Mouse (Mus musculus) limb, embryonic 10.5 days (tissue): Measurements from ENCODE around the gene Mmab. TPM values are rescaled to one million over a fixed set of nuclear protein-coding genes. Genes with fewer than 3 reads are reported as not detected.

Source experiments
- DNase-seq: peaks from one replicate; pipeline ENCODE4 v3.0.0-alpha.2; 2017; ENCODE audit warnings: low spot score
- H3K27ac ChIP-seq: fragments of 300-500 bp; sonication (generic); 2 replicates; pipeline ENCODE4 v1.5.1; 2016; ENCODE audit warnings: mild to moderate bottlenecking
- H3K27me3 ChIP-seq: fragments of 300-500 bp; sonication (generic); 2 replicates; pipeline ENCODE4 v1.6.1; 2016; ENCODE audit warnings: low read depth, mild to moderate bottlenecking; ENCODE audit not compliant: poor library complexity, severe bottlenecking
- H3K36me3 ChIP-seq: fragments of 300-500 bp; sonication (generic); 2 replicates; pipeline ENCODE4 v1.6.1; 2016; ENCODE audit warnings: mild to moderate bottlenecking, moderate library complexity
- H3K4me1 ChIP-seq: fragments of 300-500 bp; sonication (generic); 2 replicates; pipeline ENCODE4 v1.6.1; 2016
- H3K4me3 ChIP-seq: fragments of 300-500 bp; sonication (generic); 2 replicates; pipeline ENCODE4 v1.5.1; 2016; ENCODE audit warnings: mild to moderate bottlenecking, moderate library complexity
- H3K9me3 ChIP-seq: fragments of 300-500 bp; sonication (generic); replicated peaks from 2 replicates; pipeline ENCODE4 v1.6.1; 2016; ENCODE audit warnings: mild to moderate bottlenecking
- WGBS: fragments of 180-500 bp; shearing (Covaris S2); methylation state at CpG from one replicate; pipeline ENCODE4 v1.1.7; 2016; 5-methylcytosine and 5-hydroxymethylcytosine counted together
- polyA plus RNA-seq: library from polyadenylated mRNA; unstranded; fragments of >200 nt; fragmentation: Nextera tagmentation; extraction: Ambion mirVana; gene quantifications from 2 replicates; pipeline ENCODE4 v1.2.1, GENCODE M21; 2016

Mmab gene
- polyA plus RNA-seq, 1 experiment from 2014 or later: 34.7 TPM

- Histone ChIP-seq H3K9me3 (no peaks in the 10 kb centered on the region), H3K4me1 (no peaks in the 10 kb centered on the region), H3K27ac (no peak overlapping the region), H3K36me3 (peaks cover 54% of the 10 kb centered on the region), H3K4me3 (no peak overlapping the region), H3K27me3 (no peaks in the 10 kb centered on the region)
- no peak for DNase-seq
- WGBS: 81% methylated on average over 11 of the region's 11 CpGs
Measured at GRCm38 (mm10) chr5:114421561-114422298, 22.1 kb downstream of the Mmab start.

DNA sequence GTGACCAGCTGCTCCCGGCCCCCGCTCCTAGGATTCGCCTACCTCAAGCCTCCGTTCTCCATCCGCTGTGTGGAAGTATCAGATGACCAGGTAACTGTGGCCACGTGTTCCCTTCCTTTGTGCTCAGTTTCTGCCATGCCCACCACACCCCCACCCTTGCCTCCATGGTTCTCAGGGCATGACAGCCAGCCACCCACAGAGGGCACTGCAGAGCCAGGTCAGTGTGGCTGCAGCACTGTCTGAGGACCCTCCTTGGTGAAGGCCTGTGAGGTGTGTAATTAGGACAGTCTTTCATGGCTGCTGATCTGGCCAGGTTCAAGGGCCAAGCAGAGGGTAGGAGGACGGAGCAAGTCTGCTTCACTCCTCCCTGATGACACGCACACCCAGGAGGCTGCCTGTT lies 25.3 kb downstream of the Mmab start:
- H3K4me1 ChIP-seq: no peaks in the 10 kb centered on the region
- WGBS: 84% methylated on average over 8 of the region's 8 CpGs
- H3K27me3 ChIP-seq: no peaks in the 10 kb centered on the region
- H3K9me3 ChIP-seq: no peaks in the 10 kb centered on the region
- no peak overlapping the region for H3K27ac ChIP-seq
- H3K4me3 ChIP-seq: no peak overlapping the region
- H3K36me3 ChIP-seq: peaks cover 86% of the 10 kb centered on the region
- DNase-seq: no peak

DNA sequence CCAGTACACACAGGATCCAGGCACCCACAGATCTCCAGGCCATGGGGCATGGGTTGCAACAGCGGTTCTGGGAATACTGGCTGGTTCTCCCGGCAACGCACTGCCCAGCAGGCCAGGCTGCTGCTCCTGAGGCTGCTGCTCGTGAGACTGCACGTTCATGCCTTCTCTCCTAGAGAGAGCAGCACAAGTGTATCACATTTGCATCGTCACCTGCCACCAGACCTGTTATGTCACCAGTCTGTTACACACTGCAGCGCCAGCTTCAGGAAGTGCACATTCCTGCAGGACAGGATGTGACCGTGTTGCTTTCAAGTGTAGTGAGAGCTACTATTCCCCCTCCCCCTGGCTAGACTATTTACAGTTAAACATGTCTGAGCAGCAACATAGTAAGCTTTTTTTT lies 27.0 kb downstream of the Mmab start:
- no peaks in the 10 kb centered on the region for H3K9me3 ChIP-seq
- H3K27ac ChIP-seq: no peak overlapping the region

GRCm38 (mm10) chr5:114415606-114416005 lies 28.3 kb downstream of the Mmab start:
- Histone ChIP-seq H3K27ac (no peak overlapping the region), H3K4me3 (no peak overlapping the region), H3K27me3 (no peaks in the 10 kb centered on the region), H3K36me3 (peaks cover 100% of the 10 kb centered on the region), H3K9me3 (no peaks in the 10 kb centered on the region), H3K4me1 (no peaks in the 10 kb centered on the region)
- no peak for DNase-seq
- 93% methylated on average over 5 of the region's 5 CpGs for WGBS

More for the DNA sequence above, 27.0 kb downstream of the Mmab start:
- Histone ChIP-seq H3K4me3 (no peak overlapping the region), H3K27me3 (no peaks in the 10 kb centered on the region), H3K36me3 (peaks cover 100% of the 10 kb centered on the region), H3K4me1 (no peaks in the 10 kb centered on the region)
- WGBS: 89% methylated on average over 8 of the region's 8 CpGs
- DNase-seq: no peak

- no peaks in the 10 kb centered on the region for H3K27me3 ChIP-seq
- no peaks in the 10 kb centered on the region for H3K4me1 ChIP-seq
- peaks cover 100% of the 10 kb centered on the region for H3K36me3 ChIP-seq
- no peak overlapping the region for H3K4me3 ChIP-seq
- no peak for DNase-seq
- 73% methylated on average over 16 of the region's 16 CpGs for WGBS
- H3K27ac ChIP-seq: no peak overlapping the region
- H3K9me3 ChIP-seq: no peaks in the 10 kb centered on the region
Measured at GRCm38 (mm10) chr5:114413067-114413735, 30.7 kb downstream of the Mmab start.

DNA sequence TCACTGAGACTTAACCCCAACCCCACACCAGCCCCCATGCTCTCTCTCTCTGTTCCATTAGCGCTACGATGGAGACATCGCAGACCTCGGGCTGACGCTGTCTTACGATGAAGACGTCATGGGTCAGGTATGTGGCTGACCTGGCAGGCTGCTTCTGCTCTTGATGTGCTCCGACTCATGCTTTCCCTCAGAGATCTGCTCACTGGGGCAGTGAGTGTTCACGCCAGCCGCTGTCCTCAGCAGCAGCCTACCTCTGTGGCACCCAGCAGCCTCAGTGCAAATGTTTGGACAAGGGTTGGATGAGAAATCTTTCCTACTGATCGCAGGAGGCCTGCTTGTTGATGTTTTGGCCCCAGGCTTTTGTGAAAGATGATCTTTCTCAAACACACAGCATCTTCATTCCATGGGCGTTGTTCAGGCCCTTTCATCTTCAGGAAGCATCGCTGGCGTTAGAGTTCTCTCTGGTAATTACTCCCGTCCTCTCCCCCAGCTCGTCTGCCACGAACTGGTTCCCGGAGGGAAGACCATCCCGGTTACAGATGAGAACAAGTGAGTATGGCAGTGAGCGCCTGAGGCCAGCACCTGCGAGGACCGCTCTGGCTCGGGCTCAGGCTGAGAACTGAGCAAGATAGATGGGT lies 31.4 kb downstream of the Mmab start:
- H3K4me1 ChIP-seq: no peaks in the 10 kb centered on the region
- 70% methylated on average over 23 of the region's 23 CpGs for WGBS
- H3K36me3 ChIP-seq: peaks cover 100% of the 10 kb centered on the region
- no peaks in the 10 kb centered on the region for H3K27me3 ChIP-seq
- H3K9me3 ChIP-seq: no peaks in the 10 kb centered on the region
- no peak overlapping the region for H3K27ac ChIP-seq
- DNase-seq: no peak
- H3K4me3 ChIP-seq: no peak overlapping the region

GRCm38 (mm10) chr5:114410429-114410828 lies 33.4 kb downstream of the Mmab start:
- no peaks in the 10 kb centered on the region for H3K4me1 ChIP-seq
- H3K27ac ChIP-seq: no peak overlapping the region
- no peaks in the 10 kb centered on the region for H3K9me3 ChIP-seq
- peaks cover 100% of the 10 kb centered on the region for H3K36me3 ChIP-seq
- H3K4me3 ChIP-seq: no peak overlapping the region
- WGBS: 91% methylated on average over 13 of the region's 13 CpGs
- no peaks in the 10 kb centered on the region for H3K27me3 ChIP-seq
- DNase-seq: no peak

DNA sequence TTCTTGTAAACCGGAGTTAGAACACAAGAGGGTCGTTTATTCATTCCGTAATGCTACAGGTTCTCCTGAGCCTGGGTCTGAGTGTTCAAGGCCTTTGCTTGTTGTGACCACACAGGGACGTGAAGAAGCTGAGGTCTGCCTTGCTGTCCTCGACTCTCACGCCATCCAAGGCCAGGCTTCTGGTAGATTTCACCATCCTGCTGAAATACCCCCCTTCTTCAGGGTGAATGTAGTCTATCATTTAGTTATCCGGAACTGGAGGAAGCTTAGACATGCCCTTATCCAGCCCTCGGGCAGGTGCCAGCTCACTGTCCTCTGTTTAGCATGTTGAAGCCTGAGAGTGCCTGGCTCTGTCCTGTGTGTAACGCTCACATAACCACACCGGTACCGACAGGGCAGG lies 35.0 kb downstream of the Mmab start:
- Histone ChIP-seq H3K27ac (no peak overlapping the region), H3K4me1 (no peaks in the 10 kb centered on the region), H3K4me3 (no peak overlapping the region), H3K27me3 (no peaks in the 10 kb centered on the region), H3K9me3 (no peaks in the 10 kb centered on the region), H3K36me3 (peaks cover 100% of the 10 kb centered on the region)
- DNase-seq: no peak
- 93% methylated on average over 11 of the region's 11 CpGs for WGBS

DNA sequence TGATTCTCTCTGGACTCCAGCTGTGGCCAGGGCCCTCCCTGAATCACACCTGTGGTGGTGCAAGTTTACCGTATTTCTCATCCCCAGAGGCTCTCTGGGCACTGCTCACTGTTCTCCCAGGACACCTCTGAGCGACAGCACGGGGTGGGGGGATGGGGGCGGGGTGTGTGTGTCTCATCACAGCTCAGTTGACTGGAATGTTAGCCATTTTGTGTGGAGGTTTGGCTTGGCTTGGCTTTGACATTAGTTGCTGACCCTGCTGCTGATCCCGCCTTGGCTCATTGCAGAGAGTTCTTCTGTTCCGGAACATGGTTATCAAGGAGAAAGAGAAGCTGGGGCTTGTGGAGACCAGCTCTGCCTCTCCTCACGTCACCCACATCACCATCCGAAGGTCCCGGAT lies 36.0 kb downstream of the Mmab start:
- Histone ChIP-seq H3K4me3 (no peak overlapping the region), H3K9me3 (no peaks in the 10 kb centered on the region), H3K4me1 (no peaks in the 10 kb centered on the region), H3K27ac (no peak overlapping the region), H3K36me3 (peaks cover 100% of the 10 kb centered on the region), H3K27me3 (no peaks in the 10 kb centered on the region)
- no peak for DNase-seq
- WGBS: 95% methylated on average over 9 of the region's 9 CpGs

DNA sequence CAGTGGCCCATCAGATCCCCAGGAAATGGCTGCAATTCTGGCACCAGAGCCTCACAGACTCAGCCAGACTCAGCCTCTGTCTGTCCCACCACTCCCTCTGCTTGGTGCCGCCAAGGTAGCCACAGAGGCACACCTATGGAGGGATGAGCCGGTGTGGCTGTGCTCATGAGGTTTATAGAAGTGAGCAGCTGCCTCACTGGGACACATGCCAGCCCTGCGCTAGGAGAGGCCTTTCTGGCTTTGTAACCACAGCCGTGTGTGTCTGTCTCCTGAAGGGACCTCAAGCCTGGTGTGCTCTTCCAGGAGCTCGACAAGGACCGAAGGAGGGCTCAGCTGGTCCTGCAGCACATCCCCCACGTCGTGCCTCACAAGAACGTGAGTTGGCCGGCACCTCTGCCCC lies 36.6 kb downstream of the Mmab start:
- 91% methylated on average over 10 of the region's 10 CpGs for WGBS
- no peaks in the 10 kb centered on the region for H3K9me3 ChIP-seq
- no peaks in the 10 kb centered on the region for H3K27me3 ChIP-seq
- H3K36me3 ChIP-seq: peaks cover 100% of the 10 kb centered on the region
- no peak overlapping the region for H3K27ac ChIP-seq
- no peak overlapping the region for H3K4me3 ChIP-seq
- DNase-seq: no peak
- H3K4me1 ChIP-seq: no peaks in the 10 kb centered on the region

- WGBS: 95% methylated on average over 14 of the region's 14 CpGs
- Histone ChIP-seq H3K27ac (no peak overlapping the region), H3K27me3 (no peaks in the 10 kb centered on the region), H3K36me3 (peaks cover 100% of the 10 kb centered on the region), H3K4me3 (no peak overlapping the region), H3K4me1 (no peaks in the 10 kb centered on the region), H3K9me3 (no peaks in the 10 kb centered on the region)
- DNase-seq: no peak
Measured at GRCm38 (mm10) chr5:114406592-114406991, 37.3 kb downstream of the Mmab start.

GRCm38 (mm10) chr5:114393169-114393568 lies 50.7 kb downstream of the Mmab start:
- no peak for DNase-seq
- H3K4me1 ChIP-seq: no peaks in the 10 kb centered on the region
- H3K27me3 ChIP-seq: no peaks in the 10 kb centered on the region
- H3K9me3 ChIP-seq: no peaks in the 10 kb centered on the region
- WGBS: 93% methylated on average over 9 of the region's 9 CpGs
- H3K4me3 ChIP-seq: no peak overlapping the region
- peaks cover 99% of the 10 kb centered on the region for H3K36me3 ChIP-seq
- H3K27ac ChIP-seq: no peak overlapping the region

- H3K27me3 ChIP-seq: no peaks in the 10 kb centered on the region
- DNase-seq: no peak
- H3K36me3 ChIP-seq: peaks cover 69% of the 10 kb centered on the region
- WGBS: 92% methylated on average over 8 of the region's 8 CpGs
- no peak overlapping the region for H3K4me3 ChIP-seq
- no peak overlapping the region for H3K27ac ChIP-seq
- H3K9me3 ChIP-seq: no peaks in the 10 kb centered on the region
- H3K4me1 ChIP-seq: peaks cover 17% of the 10 kb centered on the region
Measured at GRCm38 (mm10) chr5:114384448-114384847, 59.4 kb downstream of the Mmab start.
